Mouse (Mus musculus): ENCODE results near the gene Zcchc17.

Zcchc17 gene

GRCm38 (mm10) chr4:130282856-130283255, 76.9 kb downstream of the Zcchc17 start:
- no peak for DNase-seq (ENCODE audit: low spot score)

GRCm38 (mm10) chr4:130279105-130279504, 80.6 kb downstream of the Zcchc17 start, which contains the start of gene Serinc2:
Gene Serinc2 (minus strand): TSS chr4:130279205.
- DNase-seq (ENCODE audit: low spot score) = no peak

- DNase-seq (ENCODE audit: low spot score) = no peak
Measured at GRCm38 (mm10) chr4:130276573-130277176, 83.1 kb downstream of the Zcchc17 start.

GRCm38 (mm10) chr4:130275823-130276105, 84.0 kb downstream of the Zcchc17 start:
- DNase-seq (ENCODE audit: low spot score) = no peak

- no peak for DNase-seq (ENCODE audit: low spot score)
Measured at GRCm38 (mm10) chr4:130275016-130275822, 84.5 kb downstream of the Zcchc17 start.

GRCm38 (mm10) chr4:130274346-130275015, 85.3 kb downstream of the Zcchc17 start:
- DNase-seq (ENCODE audit: low spot score) = no peak

- no peak for DNase-seq (ENCODE audit: low spot score)
Measured at GRCm38 (mm10) chr4:130273698-130274345, 85.9 kb downstream of the Zcchc17 start.

- no peak for DNase-seq (ENCODE audit: low spot score)
Measured at GRCm38 (mm10) chr4:130270611-130271347, 89.0 kb downstream of the Zcchc17 start.

- no peak for DNase-seq (ENCODE audit: low spot score)
Measured at GRCm38 (mm10) chr4:130270089-130270488, 89.7 kb downstream of the Zcchc17 start.

GRCm38 (mm10) chr4:130268736-130269135, 91.0 kb downstream of the Zcchc17 start:
- no peak for DNase-seq (ENCODE audit: low spot score)

GRCm38 (mm10) chr4:130267069-130267468, 92.7 kb downstream of the Zcchc17 start:
- DNase-seq (ENCODE audit: low spot score) = no peak

- no peak for DNase-seq (ENCODE audit: low spot score)
Measured at GRCm38 (mm10) chr4:130266601-130267000, 93.1 kb downstream of the Zcchc17 start.
